Mouse (Mus musculus): ENCODE measurements around the gene Spon1.

Gene Spon1

GRCm38 (mm10) chr7:113837151-113837550, 71.4 kb downstream of the Spon1 start:
- no peak for DNase-seq (ENCODE audit: low read depth in 2 of 2, low spot score in 2 of 2)

GRCm38 (mm10) chr7:113839431-113839830, 73.6 kb downstream of the Spon1 start:
- no peak for DNase-seq (ENCODE audit: low read depth in 2 of 2, low spot score in 2 of 2)

- no peak for DNase-seq (ENCODE audit: low read depth in 2 of 2, low spot score in 2 of 2)
Measured at GRCm38 (mm10) chr7:113841521-113841920, 75.7 kb downstream of the Spon1 start.

- DNase-seq (ENCODE audit: low read depth in 2 of 2, low spot score in 2 of 2), result no peak
Measured at GRCm38 (mm10) chr7:113843150-113843549, 77.4 kb downstream of the Spon1 start.

GRCm38 (mm10) chr7:113845191-113845590, 79.4 kb downstream of the Spon1 start:
- DNase-seq (ENCODE audit: low read depth in 2 of 2, low spot score in 2 of 2), result no peak

GRCm38 (mm10) chr7:113846553-113846952, 80.8 kb downstream of the Spon1 start:
- DNase-seq (ENCODE audit: low read depth in 2 of 2, low spot score in 2 of 2), result no peak

- DNase-seq (ENCODE audit: low read depth in 2 of 2, low spot score in 2 of 2), result no peak
Measured at GRCm38 (mm10) chr7:113847041-113847819, 81.4 kb downstream of the Spon1 start.

GRCm38 (mm10) chr7:113850389-113850788, 84.6 kb downstream of the Spon1 start:
- no peak for DNase-seq (ENCODE audit: low read depth in 2 of 2, low spot score in 2 of 2)

- no peak for DNase-seq (ENCODE audit: low read depth in 2 of 2, low spot score in 2 of 2)
Measured at GRCm38 (mm10) chr7:113855396-113855795, 89.6 kb downstream of the Spon1 start.

- no peak for DNase-seq (ENCODE audit: low read depth in 2 of 2, low spot score in 2 of 2)
Measured at GRCm38 (mm10) chr7:113856067-113856466, 90.3 kb downstream of the Spon1 start.

GRCm38 (mm10) chr7:113859480-113859881, 93.7 kb downstream of the Spon1 start:
- no peak for DNase-seq (ENCODE audit: low read depth in 2 of 2, low spot score in 2 of 2)

GRCm38 (mm10) chr7:113861964-113862363, 96.2 kb downstream of the Spon1 start:
- DNase-seq (ENCODE audit: low read depth in 2 of 2, low spot score in 2 of 2), result no peak

GRCm38 (mm10) chr7:113872846-113873245, 107.0 kb downstream of the Spon1 start:
- DNase-seq (ENCODE audit: low read depth in 2 of 2, low spot score in 2 of 2), result no peak

GRCm38 (mm10) chr7:113877451-113877850, 111.7 kb downstream of the Spon1 start:
- DNase-seq (ENCODE audit: low read depth in 2 of 2, low spot score in 2 of 2), result no peak

GRCm38 (mm10) chr7:113877926-113878325, 112.1 kb downstream of the Spon1 start:
- no peak for DNase-seq (ENCODE audit: low read depth in 2 of 2, low spot score in 2 of 2)

- no peak for DNase-seq (ENCODE audit: low read depth in 2 of 2, low spot score in 2 of 2)
Measured at GRCm38 (mm10) chr7:113879085-113879501, 113.3 kb downstream of the Spon1 start.

GRCm38 (mm10) chr7:113880021-113880420, 114.2 kb downstream of the Spon1 start:
- no peak for DNase-seq (ENCODE audit: low read depth in 2 of 2, low spot score in 2 of 2)

GRCm38 (mm10) chr7:113890782-113891181, 125.0 kb downstream of the Spon1 start:
- no peak for DNase-seq (ENCODE audit: low read depth in 2 of 2, low spot score in 2 of 2)

- DNase-seq (ENCODE audit: low read depth in 2 of 2, low spot score in 2 of 2), result no peak
Measured at GRCm38 (mm10) chr7:113891491-113891890, 125.7 kb downstream of the Spon1 start.

- no peak for DNase-seq (ENCODE audit: low read depth in 2 of 2, low spot score in 2 of 2)
Measured at GRCm38 (mm10) chr7:113893944-113894662, 128.3 kb downstream of the Spon1 start.

- no peak for DNase-seq (ENCODE audit: low read depth in 2 of 2, low spot score in 2 of 2)
Measured at GRCm38 (mm10) chr7:113895266-113895665, 129.5 kb downstream of the Spon1 start.

- DNase-seq (ENCODE audit: low read depth in 2 of 2, low spot score in 2 of 2), result no peak
Measured at GRCm38 (mm10) chr7:113898388-113898787, 132.6 kb downstream of the Spon1 start.

All from CD8-positive naive resting alpha-beta T cell, adult 2 months (primary cell).